Mouse (Mus musculus) intestine, embryonic 14.5 days (tissue): ENCODE results near the gene Mboat1. TPM values are rescaled to one million over a fixed set of nuclear protein-coding genes. Genes with fewer than 3 reads are reported as not detected.

Experiments used
- ATAC-seq: fragments of 200-750 bp; cut with Nextera tagmentation; replicated peaks from 2 replicates; pipeline ENCODE4 v1.8.0; 2017; ENCODE audit warnings: low read depth, moderate number of reproducible peaks, moderate TSS enrichment, moderate library complexity; ENCODE audit not compliant: low FRiP score, low TSS enrichment
- DNase-seq: peaks from one replicate; pipeline ENCODE4 v3.0.0-alpha.2; 2018; ENCODE audit warnings: low spot score
- H3K27ac ChIP-seq: fragments of 300-500 bp; sonication (generic); 2 replicates; pipeline ENCODE4 v1.5.1; 2014; ENCODE audit warnings: low read depth, mild to moderate bottlenecking, control low read depth
- H3K27me3 ChIP-seq: fragments of 300-500 bp; sonication (generic); replicated peaks from 2 replicates; pipeline ENCODE4 v1.6.1; 2014; ENCODE audit warnings: low read length, control low read depth; ENCODE audit not compliant: control insufficient read depth, insufficient read depth
- H3K36me3 ChIP-seq: fragments of 300-500 bp; sonication (generic); 2 replicates; pipeline ENCODE4 v1.6.1; 2014; ENCODE audit warnings: low read length, control low read depth; ENCODE audit not compliant: control insufficient read depth, insufficient read depth
- H3K4me1 ChIP-seq: fragments of 300-500 bp; sonication (generic); replicated peaks from 2 replicates; pipeline ENCODE4 v1.6.1; 2014; ENCODE audit warnings: low read length, control low read depth, mixed read lengths; ENCODE audit not compliant: control insufficient read depth, insufficient read depth
- H3K4me2 ChIP-seq: fragments of 300-500 bp; sonication (generic); 2 replicates; pipeline ENCODE4 v1.6.1; 2014; ENCODE audit warnings: low read length
- H3K4me3 ChIP-seq: fragments of 300-500 bp; sonication (generic); 2 replicates; pipeline ENCODE4 v1.5.1; 2014; ENCODE audit warnings: low read depth, low read length, control low read depth, mixed read lengths
- H3K9ac ChIP-seq: fragments of 300-500 bp; sonication (generic); 2 replicates; pipeline ENCODE4 v1.6.1; 2014; ENCODE audit warnings: mild to moderate bottlenecking, low read length
- H3K9me3 ChIP-seq: fragments of 300-500 bp; sonication (generic); 2 replicates; pipeline ENCODE4 v1.6.1; 2016; ENCODE audit warnings: low read length, control low read depth; ENCODE audit not compliant: control insufficient read depth
- WGBS: fragments of 180-500 bp; shearing (Covaris S2); extraction: QIAGEN DNeasy Blood & Tissue Kit; methylation state at CpG from one replicate; pipeline ENCODE4 v1.1.7; 2014; 5-methylcytosine and 5-hydroxymethylcytosine counted together
- polyA plus RNA-seq: library from polyadenylated mRNA; unstranded; fragments of >200 nt; fragmentation: Nextera tagmentation; extraction: Ambion mirVana; gene quantifications from 2 replicates; pipeline ENCODE4 v1.2.1, GENCODE M21; 2014

The Mboat1 gene
- polyA plus RNA-seq, 1 experiment from 2014 or later: 49.6 TPM

GRCm38 (mm10) chr13:30140149-30140548 lies 3.9 kb downstream of the Mboat1 start:
- Histone ChIP-seq H3K9me3 (no peaks in the 10 kb centered on the region), H3K4me1 (no peaks in the 10 kb centered on the region), H3K36me3 (no peaks in the 10 kb centered on the region), H3K4me2 (no peak overlapping the region), H3K4me3 (no peak overlapping the region), H3K9ac (no peak overlapping the region), H3K27me3 (no peaks in the 10 kb centered on the region), H3K27ac (no peak overlapping the region)
- no peak for DNase-seq
- WGBS: 86% methylated on average over 5 of the region's 5 CpGs
- ATAC-seq: no peak

GRCm38 (mm10) chr13:30140646-30141045 lies 4.4 kb downstream of the Mboat1 start:
- H3K4me2 ChIP-seq: no peak overlapping the region
- no peak overlapping the region for H3K9ac ChIP-seq
- no peaks in the 10 kb centered on the region for H3K36me3 ChIP-seq
- H3K9me3 ChIP-seq: no peaks in the 10 kb centered on the region
- H3K27ac ChIP-seq: no peak overlapping the region
- DNase-seq (no peak), ATAC-seq (no peak)
- 82% methylated on average over 12 of the region's 12 CpGs for WGBS
- H3K4me1 ChIP-seq: no peaks in the 10 kb centered on the region
- H3K27me3 ChIP-seq: no peaks in the 10 kb centered on the region
- no peak overlapping the region for H3K4me3 ChIP-seq

- H3K36me3 ChIP-seq: no peaks in the 10 kb centered on the region
- H3K9ac ChIP-seq: no peak overlapping the region
- WGBS: 93% methylated on average over 5 of the region's 5 CpGs
- no peaks in the 10 kb centered on the region for H3K9me3 ChIP-seq
- H3K4me2 ChIP-seq: no peak overlapping the region
- no peaks in the 10 kb centered on the region for H3K4me1 ChIP-seq
- H3K4me3 ChIP-seq: no peak overlapping the region
- no peaks in the 10 kb centered on the region for H3K27me3 ChIP-seq
- DNase-seq (no peak), ATAC-seq (no peak)
- H3K27ac ChIP-seq: no peak overlapping the region
Observed at GRCm38 (mm10) chr13:30141996-30142395, 5.7 kb downstream of the Mboat1 start.

GRCm38 (mm10) chr13:30146468-30146867 lies 10.2 kb downstream of the Mboat1 start:
- DNase-seq (no peak), ATAC-seq (peak; percentile 61; the same call in 1 of the 2 replicates)
- H3K27me3 ChIP-seq: no peaks in the 10 kb centered on the region
- no peak overlapping the region for H3K27ac ChIP-seq
- H3K4me3 ChIP-seq: no peak overlapping the region
- H3K4me1 ChIP-seq: no peaks in the 10 kb centered on the region
- H3K4me2 ChIP-seq: no peak overlapping the region
- WGBS: 75% methylated on average over 6 of the region's 6 CpGs
- H3K36me3 ChIP-seq: no peaks in the 10 kb centered on the region
- H3K9ac ChIP-seq: no peak overlapping the region
- H3K9me3 ChIP-seq: no peaks in the 10 kb centered on the region

- no peak for DNase-seq
- Histone ChIP-seq H3K4me2 (no peak overlapping the region), H3K36me3 (no peaks in the 10 kb centered on the region), H3K9ac (no peak overlapping the region), H3K4me1 (no peaks in the 10 kb centered on the region), H3K9me3 (no peaks in the 10 kb centered on the region), H3K27me3 (no peaks in the 10 kb centered on the region), H3K27ac (no peak overlapping the region), H3K4me3 (no peak overlapping the region)
- 85% methylated on average over 4 of the region's 4 CpGs for WGBS
- ATAC-seq: no peak
Observed at GRCm38 (mm10) chr13:30154264-30154663, 18.0 kb downstream of the Mboat1 start.

GRCm38 (mm10) chr13:30159626-30160025 lies 23.3 kb downstream of the Mboat1 start:
- 74% methylated on average over 4 of the region's 4 CpGs for WGBS
- Histone ChIP-seq H3K4me1 (no peaks in the 10 kb centered on the region), H3K4me3 (no peak overlapping the region), H3K36me3 (no peaks in the 10 kb centered on the region), H3K9ac (no peak overlapping the region), H3K27ac (no peak overlapping the region), H3K27me3 (no peaks in the 10 kb centered on the region), H3K4me2 (no peak overlapping the region), H3K9me3 (no peaks in the 10 kb centered on the region)
- ATAC-seq (no peak), DNase-seq (no peak)

GRCm38 (mm10) chr13:30163521-30163920 lies 27.2 kb downstream of the Mboat1 start:
- ATAC-seq (no peak), DNase-seq (no peak)
- Histone ChIP-seq H3K4me2 (no peak overlapping the region), H3K27me3 (no peaks in the 10 kb centered on the region), H3K27ac (no peak overlapping the region), H3K36me3 (no peaks in the 10 kb centered on the region), H3K4me3 (no peak overlapping the region), H3K4me1 (no peaks in the 10 kb centered on the region), H3K9ac (no peak overlapping the region), H3K9me3 (no peaks in the 10 kb centered on the region)
- 98% methylated on average over 2 of the region's 2 CpGs for WGBS

- no peak for ATAC-seq
- no peak overlapping the region for H3K27ac ChIP-seq
- H3K9ac ChIP-seq: no peak overlapping the region
- DNase-seq: no peak
- H3K36me3 ChIP-seq: no peaks in the 10 kb centered on the region
- WGBS: 81% methylated on average over 12 of the region's 14 CpGs
- no peaks in the 10 kb centered on the region for H3K9me3 ChIP-seq
- H3K4me2 ChIP-seq: no peak overlapping the region
- H3K27me3 ChIP-seq: no peaks in the 10 kb centered on the region
- no peaks in the 10 kb centered on the region for H3K4me1 ChIP-seq
- H3K4me3 ChIP-seq: no peak overlapping the region
Observed at GRCm38 (mm10) chr13:30166138-30167090, 30.1 kb downstream of the Mboat1 start.

GRCm38 (mm10) chr13:30167499-30167898 lies 31.2 kb downstream of the Mboat1 start:
- ATAC-seq (no peak), DNase-seq (no peak)
- no peaks in the 10 kb centered on the region for H3K4me1 ChIP-seq
- no peak overlapping the region for H3K4me3 ChIP-seq
- no peaks in the 10 kb centered on the region for H3K9me3 ChIP-seq
- H3K36me3 ChIP-seq: no peaks in the 10 kb centered on the region
- H3K4me2 ChIP-seq: no peak overlapping the region
- WGBS: 72% methylated on average over 4 of the region's 4 CpGs
- no peak overlapping the region for H3K27ac ChIP-seq
- H3K27me3 ChIP-seq: no peaks in the 10 kb centered on the region
- H3K9ac ChIP-seq: no peak overlapping the region
